Mouse (Mus musculus): ENCODE results near the gene Cmtm7.

Cmtm7 gene

GRCm38 (mm10) chr9:114727315-114727714 is 54.3 kb downstream of the Cmtm7 start:
- peak; percentile 87 for DNase-seq (ENCODE audit: low spot score)

- peak; percentile 35 for DNase-seq (ENCODE audit: low spot score)
Measured at GRCm38 (mm10) chr9:114716677-114717331, 64.9 kb downstream of the Cmtm7 start.

GRCm38 (mm10) chr9:114713481-114713880 is 68.2 kb downstream of the Cmtm7 start:
- DNase-seq (ENCODE audit: low spot score): no peak

- DNase-seq (ENCODE audit: low spot score): peak; percentile 33
Measured at GRCm38 (mm10) chr9:114710345-114710744, 71.3 kb downstream of the Cmtm7 start.

- no peak for DNase-seq (ENCODE audit: low spot score)
Measured at GRCm38 (mm10) chr9:114707805-114708204, 73.9 kb downstream of the Cmtm7 start.

All from embryo, embryonic 10 days (tissue).